Mouse (Mus musculus) ES-Bruce4 (cell line): ENCODE measurements around the gene Fam228a.

ENCODE experiments used
- CTCF ChIP-seq: IDR thresholded peaks from one replicate; pipeline ENCODE4 v1.8.1; 2011; ENCODE audit warnings: low read depth, low read length
- EP300 ChIP-seq: IDR thresholded peaks from 2 replicates; pipeline ENCODE4 v1.6.1; 2011; ENCODE audit warnings: low read depth, low read length; ENCODE audit not compliant: insufficient read depth

GRCm38 (mm10) chr12:4688386-4688785, 49.8 kb downstream of the Fam228a start:
- TF ChIP-seq CTCF, result no peak
- TF ChIP-seq EP300, result no peak
